Mouse (Mus musculus): ENCODE data around the gene Tomm40. TPM values are rescaled to one million over a fixed set of nuclear protein-coding genes. Genes with fewer than 3 reads are reported as not detected.
A peak's percentile ranks its signal among the peaks of the same experiment; 100 is the strongest.

Tomm40 gene
- 148 and 152 TPM in 2 replicates for polyA plus RNA-seq (2016; fragmentation: Nextera tagmentation; extraction: Ambion mirVana)

DNA sequence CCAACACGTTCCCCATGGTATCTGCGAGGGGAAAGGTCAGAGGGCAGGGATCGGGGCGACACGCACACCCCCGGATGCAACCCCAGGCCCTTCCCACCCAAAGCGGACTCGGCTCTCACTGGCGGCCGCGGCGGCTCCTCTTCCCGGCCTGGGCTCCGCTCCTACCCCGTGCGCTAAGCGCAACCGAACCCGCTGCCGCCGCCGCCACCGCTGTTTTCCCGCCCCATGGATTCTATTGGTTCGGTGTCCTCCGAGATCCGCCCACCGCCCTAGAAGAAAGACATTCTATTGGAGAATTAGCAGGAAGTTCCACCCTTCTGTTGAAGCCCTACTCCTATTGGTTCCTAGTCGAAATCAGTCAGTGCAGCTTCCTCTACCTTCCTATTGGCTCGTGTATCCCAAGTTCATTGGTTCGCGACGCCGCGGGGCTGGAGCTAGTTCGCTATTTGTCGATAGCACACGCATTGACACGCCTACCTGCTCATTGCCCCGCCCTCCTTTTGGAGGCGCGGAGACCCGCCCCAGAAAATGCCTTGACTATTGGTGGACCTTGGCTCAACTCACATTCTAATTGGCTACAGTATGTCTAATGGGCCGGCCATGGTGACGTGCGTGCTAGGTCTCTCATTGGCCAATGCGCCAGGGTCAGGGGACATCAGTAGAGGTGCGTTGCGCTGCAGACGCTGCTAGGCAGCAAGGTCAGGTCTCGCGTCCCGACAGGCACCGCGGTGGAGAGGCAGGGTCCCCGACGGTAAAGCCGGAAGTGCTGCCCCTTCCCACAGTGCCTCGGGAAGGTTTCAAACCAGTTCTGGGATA is at the start of gene Tomm40:
Tomm40 (minus strand) TSS at position 200 of the 816 bp plus-strand sequence.
- under 1% methylated on average over 59 of the region's 59 CpGs for WGBS
- Histone ChIP-seq H3K9me3 (peaks cover 1% of the 10 kb centered on the region; the same call in 1 of the 2 replicates), H3K4me2 (replicated peaks) (peak within 1 kb of the TSS; percentile 99), H3K27ac (replicated peaks) (peak within 1 kb of the TSS; percentile 80), H3K9ac (replicated peaks) (peak within 1 kb of the TSS; percentile 95), H3K36me3 (peaks cover 40% of the 10 kb centered on the region), H3K27me3 (no peaks in the 10 kb centered on the region), H3K4me1 (peaks cover 25% of the 10 kb centered on the region), H3K4me3 (peak within 1 kb of the TSS; percentile 99)
- peak; percentile 99 for ATAC-seq (ENCODE audit: low FRiP score, low read depth)

DNA sequence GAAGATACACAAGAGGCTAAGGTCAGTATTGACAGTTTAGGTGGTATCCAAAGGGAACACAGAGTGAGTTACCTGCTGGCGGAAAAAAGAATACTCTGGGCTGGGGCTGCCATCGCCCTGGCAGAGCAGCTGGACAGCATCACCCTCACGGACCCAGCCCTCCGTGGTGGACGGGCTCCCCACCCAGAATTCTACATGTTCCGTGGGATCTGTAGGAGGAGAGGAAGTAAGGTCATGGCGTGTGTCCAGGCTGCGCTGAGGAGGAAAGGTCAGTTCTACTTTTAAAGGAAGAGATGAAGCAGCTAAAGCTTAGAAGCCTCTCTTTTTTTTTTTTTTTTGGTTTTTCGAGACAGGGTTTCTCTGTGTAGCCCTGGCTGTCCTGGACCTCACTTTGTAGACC is 49.3 kb upstream of the Tomm40 start:
- no peaks in the 10 kb centered on the region for H3K9me3 ChIP-seq
- peaks cover 17% of the 10 kb centered on the region for H3K27me3 ChIP-seq
- ATAC-seq (ENCODE audit: low FRiP score, low read depth), result no peak
- H3K27ac ChIP-seq (replicated peaks), result no peak overlapping the region
- H3K9ac ChIP-seq (replicated peaks), result no peak overlapping the region
- peaks cover 2% of the 10 kb centered on the region; the same call in 1 of the 2 replicates for H3K4me1 ChIP-seq
- no peak overlapping the region for H3K4me3 ChIP-seq
- 90% methylated on average over 9 of the region's 9 CpGs for WGBS
- H3K36me3 ChIP-seq, result no peaks in the 10 kb centered on the region
- H3K4me2 ChIP-seq (replicated peaks), result no peak overlapping the region

DNA sequence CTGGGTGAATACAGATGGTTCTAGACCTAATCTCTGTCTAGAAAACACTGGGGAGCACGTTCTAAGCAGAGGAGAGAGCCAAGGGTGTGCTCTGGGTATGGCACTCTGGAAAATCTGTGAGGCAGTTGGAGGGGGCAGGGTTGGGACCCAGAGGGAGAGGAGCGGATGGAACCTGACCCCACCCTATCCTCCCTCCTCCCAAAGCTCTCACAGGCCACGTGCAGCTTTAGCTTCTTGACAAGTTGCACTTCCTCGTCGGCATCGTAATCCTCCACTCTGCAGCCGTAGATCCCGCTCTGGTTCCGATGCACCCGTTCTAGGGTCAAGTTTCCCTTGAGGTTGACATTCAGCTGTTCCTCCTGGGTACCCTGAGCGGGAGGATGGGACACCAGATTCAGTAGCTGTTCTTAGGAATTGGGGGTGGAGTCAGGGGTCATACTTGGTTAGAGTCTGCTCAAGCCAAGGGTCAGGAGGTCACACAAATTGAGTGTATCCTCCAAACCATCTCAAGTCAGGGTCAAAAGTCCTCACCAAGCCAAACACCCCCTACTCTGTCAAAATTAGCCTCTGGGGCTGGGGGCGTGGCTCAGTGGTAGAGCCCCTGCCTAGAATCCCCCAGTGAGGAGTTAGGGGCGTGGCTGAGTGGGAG is 48.7 kb upstream of the Tomm40 start:
- no peak for ATAC-seq (ENCODE audit: low FRiP score, low read depth)

GRCm38 (mm10) chr7:19762283-19762682 is 47.0 kb upstream of the Tomm40 start:
- 88% methylated on average over 11 of the region's 11 CpGs for WGBS
- Histone ChIP-seq H3K9me3 (no peaks in the 10 kb centered on the region), H3K27me3 (no peaks in the 10 kb centered on the region), H3K4me3 (no peak overlapping the region), H3K27ac (replicated peaks) (no peak overlapping the region), H3K9ac (replicated peaks) (no peak overlapping the region), H3K4me2 (replicated peaks) (no peak overlapping the region), H3K36me3 (no peaks in the 10 kb centered on the region), H3K4me1 (no peaks in the 10 kb centered on the region)
- no peak for ATAC-seq (ENCODE audit: low FRiP score, low read depth)

More for the DNA sequence above, 48.7 kb upstream of the Tomm40 start:
- Histone ChIP-seq H3K4me1 (no peaks in the 10 kb centered on the region), H3K36me3 (no peaks in the 10 kb centered on the region), H3K9me3 (no peaks in the 10 kb centered on the region), H3K9ac (replicated peaks) (no peak overlapping the region), H3K27ac (replicated peaks) (no peak overlapping the region), H3K4me3 (no peak overlapping the region), H3K4me2 (replicated peaks) (no peak overlapping the region), H3K27me3 (peaks cover 10% of the 10 kb centered on the region)
- WGBS, result 90% methylated on average over 13 of the region's 13 CpGs

GRCm38 (mm10) chr7:19760021-19760420 is 44.8 kb upstream of the Tomm40 start:
- no peaks in the 10 kb centered on the region for H3K27me3 ChIP-seq
- no peaks in the 10 kb centered on the region for H3K36me3 ChIP-seq
- no peaks in the 10 kb centered on the region for H3K4me1 ChIP-seq
- H3K9ac ChIP-seq (replicated peaks), result no peak overlapping the region
- no peak overlapping the region for H3K4me2 ChIP-seq (replicated peaks)
- no peak for ATAC-seq (ENCODE audit: low FRiP score, low read depth)
- H3K4me3 ChIP-seq, result no peak overlapping the region
- 91% methylated on average over 13 of the region's 13 CpGs for WGBS
- no peak overlapping the region for H3K27ac ChIP-seq (replicated peaks)
- H3K9me3 ChIP-seq, result no peaks in the 10 kb centered on the region

- H3K9ac ChIP-seq (replicated peaks), result no peak overlapping the region
- ATAC-seq (ENCODE audit: low FRiP score, low read depth), result no peak
- no peaks in the 10 kb centered on the region for H3K27me3 ChIP-seq
- H3K36me3 ChIP-seq, result no peaks in the 10 kb centered on the region
- H3K27ac ChIP-seq (replicated peaks), result no peak overlapping the region
- H3K4me1 ChIP-seq, result no peaks in the 10 kb centered on the region
- no peak overlapping the region for H3K4me3 ChIP-seq
- 89% methylated on average over 13 of the region's 13 CpGs for WGBS
- no peaks in the 10 kb centered on the region for H3K9me3 ChIP-seq
- no peak overlapping the region for H3K4me2 ChIP-seq (replicated peaks)
Observed at GRCm38 (mm10) chr7:19758623-19759022, 43.4 kb upstream of the Tomm40 start.

DNA sequence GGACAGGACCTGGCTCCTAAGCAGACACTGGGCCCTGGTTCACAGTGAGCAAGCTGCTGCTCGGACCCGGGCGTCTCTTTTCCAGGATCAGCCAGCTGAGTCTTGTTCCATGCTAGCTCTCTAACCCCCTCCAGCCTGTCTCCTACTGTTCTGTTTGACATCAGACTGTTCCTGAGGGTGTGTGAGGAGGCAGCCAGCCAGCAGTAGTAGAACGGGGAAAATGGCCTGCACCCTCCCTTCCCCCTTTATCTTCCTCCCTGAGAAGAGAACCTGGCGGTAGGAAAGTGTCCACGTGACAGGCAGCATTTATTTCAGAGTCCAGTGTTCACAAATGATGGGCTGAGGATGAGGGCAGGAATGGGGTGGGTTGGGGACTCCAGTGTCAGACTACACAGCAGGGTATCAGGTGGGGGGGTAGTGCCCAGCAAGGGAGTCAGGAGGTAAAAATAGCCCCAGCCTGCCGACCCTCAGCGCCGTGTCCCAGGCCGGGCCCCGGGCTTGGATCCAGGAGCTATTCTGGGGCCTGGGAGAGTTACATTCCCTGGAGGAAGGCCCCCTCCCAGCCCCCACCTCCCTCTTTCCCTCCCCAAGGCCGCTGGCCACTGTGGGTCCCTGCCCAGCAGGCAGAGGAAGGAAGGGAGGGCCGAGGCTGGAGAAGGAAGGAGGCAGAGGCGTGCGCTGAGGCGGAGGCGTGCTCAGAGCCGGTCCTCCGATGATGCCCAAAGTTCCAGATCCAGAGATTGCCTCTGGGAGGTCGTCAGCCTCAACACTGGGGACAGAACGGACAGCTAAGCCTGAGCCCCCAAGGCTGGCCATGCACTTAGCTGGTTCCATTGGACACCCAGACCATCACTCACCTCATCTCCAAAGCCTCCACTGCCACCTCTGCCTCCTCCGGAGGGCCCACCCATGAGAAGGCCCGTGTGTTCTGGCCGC is 40.9 kb upstream of the Tomm40 start:
- WGBS, result 81% methylated on average over 24 of the region's 24 CpGs
- no peaks in the 10 kb centered on the region for H3K27me3 ChIP-seq

DNA sequence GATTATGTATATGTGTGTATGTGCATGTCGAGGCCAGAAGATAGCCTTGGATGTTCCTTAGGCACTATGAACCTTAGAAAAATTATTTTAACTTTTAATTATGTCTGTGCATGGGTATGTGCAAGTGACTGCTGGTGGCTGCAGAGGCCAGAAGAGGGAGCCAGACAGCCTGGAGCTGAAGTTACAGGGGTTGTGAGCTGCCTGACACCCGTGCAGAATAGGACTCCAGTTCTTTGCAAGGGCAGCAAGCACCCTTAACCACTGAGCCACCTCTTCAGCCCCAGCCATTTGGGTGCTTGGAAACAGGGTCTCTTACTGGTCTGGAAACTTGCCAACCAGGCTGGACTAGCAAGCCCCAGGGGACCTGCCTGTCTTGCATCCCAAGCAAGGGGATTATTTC is 39.8 kb upstream of the Tomm40 start:
- no peaks in the 10 kb centered on the region for H3K9me3 ChIP-seq
- H3K4me2 ChIP-seq (replicated peaks), result no peak overlapping the region
- H3K27ac ChIP-seq (replicated peaks), result no peak overlapping the region
- no peak overlapping the region for H3K9ac ChIP-seq (replicated peaks)
- WGBS, result 87% methylated on average over 2 of the region's 2 CpGs
- H3K27me3 ChIP-seq, result no peaks in the 10 kb centered on the region
- no peak for ATAC-seq (ENCODE audit: low FRiP score, low read depth)
- peaks cover 5% of the 10 kb centered on the region; the same call in 1 of the 2 replicates for H3K4me1 ChIP-seq
- no peaks in the 10 kb centered on the region for H3K36me3 ChIP-seq
- H3K4me3 ChIP-seq, result no peak overlapping the region

More for the DNA sequence above, 40.9 kb upstream of the Tomm40 start:
- Histone ChIP-seq H3K4me1 (no peaks in the 10 kb centered on the region), H3K36me3 (no peaks in the 10 kb centered on the region), H3K4me2 (replicated peaks) (no peak overlapping the region), H3K4me3 (no peak overlapping the region), H3K9me3 (no peaks in the 10 kb centered on the region), H3K27ac (replicated peaks) (no peak overlapping the region), H3K9ac (replicated peaks) (no peak overlapping the region)
- ATAC-seq (ENCODE audit: low FRiP score, low read depth), result peak; percentile 39; the same call in 1 of the 2 replicates

DNA sequence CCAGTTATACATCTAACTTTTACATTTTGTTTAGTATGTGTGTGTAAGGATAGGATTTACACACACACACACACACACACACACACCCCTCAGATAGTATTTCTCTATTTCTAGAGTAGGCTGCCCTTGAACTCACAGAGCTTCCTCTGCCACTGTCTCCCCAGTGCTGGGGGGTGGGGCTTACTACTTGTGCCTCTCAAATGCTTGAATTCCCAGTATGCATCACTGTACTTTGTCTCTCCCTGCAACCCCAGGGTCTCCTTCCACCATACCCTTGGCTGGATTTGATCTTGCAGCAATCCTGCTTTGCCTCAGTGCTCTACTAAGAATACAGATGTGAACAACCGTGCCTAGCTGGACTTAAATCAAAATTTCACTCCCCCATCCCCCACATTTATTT is 38.8 kb upstream of the Tomm40 start:
- no peak overlapping the region for H3K9ac ChIP-seq (replicated peaks)
- no peaks in the 10 kb centered on the region for H3K9me3 ChIP-seq
- H3K27ac ChIP-seq (replicated peaks), result no peak overlapping the region
- H3K36me3 ChIP-seq, result no peaks in the 10 kb centered on the region
- H3K4me2 ChIP-seq (replicated peaks), result no peak overlapping the region
- H3K4me1 ChIP-seq, result peaks cover 5% of the 10 kb centered on the region; the same call in 1 of the 2 replicates
- ATAC-seq (ENCODE audit: low FRiP score, low read depth), result no peak
- WGBS, result 86% methylated on average over 1 of the region's 1 CpGs
- no peak overlapping the region for H3K4me3 ChIP-seq
- no peaks in the 10 kb centered on the region for H3K27me3 ChIP-seq

DNA sequence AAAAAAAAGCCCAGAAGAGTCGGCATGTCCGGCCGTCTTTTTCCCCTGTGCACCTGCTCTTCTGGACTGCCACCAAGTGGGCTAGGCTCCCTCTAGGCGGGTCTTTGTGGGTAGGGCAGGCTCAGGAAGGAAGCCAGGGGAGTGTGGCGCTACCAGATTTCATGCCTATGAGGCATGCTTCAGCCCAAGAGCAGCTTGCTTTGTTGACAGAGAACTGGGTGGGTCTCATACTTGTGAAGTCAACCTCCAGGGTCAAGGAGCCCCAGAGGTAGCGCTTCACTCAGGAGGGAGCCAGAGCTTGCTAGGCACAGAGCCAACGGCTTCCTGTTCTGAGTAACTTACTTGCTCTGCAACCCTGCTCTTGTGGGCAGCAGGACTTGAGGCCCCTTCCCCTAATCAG is 38.3 kb upstream of the Tomm40 start:
- WGBS, result 84% methylated on average over 7 of the region's 7 CpGs
- Histone ChIP-seq H3K27ac (replicated peaks) (no peak overlapping the region), H3K9me3 (no peaks in the 10 kb centered on the region), H3K27me3 (no peaks in the 10 kb centered on the region), H3K4me3 (no peak overlapping the region), H3K36me3 (no peaks in the 10 kb centered on the region), H3K9ac (replicated peaks) (no peak overlapping the region), H3K4me2 (replicated peaks) (no peak overlapping the region), H3K4me1 (peaks cover 7% of the 10 kb centered on the region)
- no peak for ATAC-seq (ENCODE audit: low FRiP score, low read depth)

- no peak overlapping the region for H3K4me2 ChIP-seq (replicated peaks)
- no peak for ATAC-seq (ENCODE audit: low FRiP score, low read depth)
- H3K4me3 ChIP-seq, result no peak overlapping the region
- H3K27me3 ChIP-seq, result no peaks in the 10 kb centered on the region; the same call in 1 of the 2 replicates
- no peaks in the 10 kb centered on the region for H3K9me3 ChIP-seq
- H3K4me1 ChIP-seq, result peaks cover 17% of the 10 kb centered on the region
- WGBS, result 73% methylated on average over 8 of the region's 8 CpGs
- H3K27ac ChIP-seq (replicated peaks), result no peak overlapping the region
- no peak overlapping the region for H3K9ac ChIP-seq (replicated peaks)
- H3K36me3 ChIP-seq, result no peaks in the 10 kb centered on the region
Observed at GRCm38 (mm10) chr7:19752652-19753051, 37.4 kb upstream of the Tomm40 start.
